Mouse (Mus musculus) lung, postnatal 0 days (tissue): Measurements from ENCODE around the gene Mef2d.

Source experiments
- CTCF ChIP-seq: IDR thresholded peaks from 2 replicates; pipeline ENCODE4 v1.5.1; 2016; ENCODE audit warnings: antibody characterized with exemption, mild to moderate bottlenecking
- EP300 ChIP-seq: IDR thresholded peaks from 2 replicates; pipeline ENCODE4 v1.6.1; 2016; ENCODE audit warnings: antibody characterized with exemption, mild to moderate bottlenecking, control low read depth

DNA sequence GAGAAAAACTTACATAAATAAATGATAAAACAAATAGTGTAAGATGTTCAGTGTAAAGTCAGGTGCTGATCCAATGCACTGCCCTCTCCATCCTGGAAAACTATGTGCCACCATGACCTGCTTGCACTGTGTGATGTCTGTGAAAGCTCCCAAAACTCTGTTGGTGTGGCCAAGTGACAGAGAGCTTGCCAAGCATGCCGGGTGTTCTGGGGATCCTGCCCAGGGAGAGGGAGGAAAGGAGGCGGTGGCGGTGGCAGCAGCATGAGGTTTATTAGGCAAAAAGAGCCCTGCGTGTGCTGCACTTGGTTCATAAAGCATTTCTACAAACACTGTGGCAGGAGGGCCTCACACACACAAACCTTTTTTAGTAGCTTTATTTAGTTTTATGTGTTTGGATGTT lies 39.2 kb downstream of the Mef2d start:
- TF ChIP-seq CTCF (no peak), EP300 (no peak)
